Mouse (Mus musculus): Measurements from ENCODE around the gene Olfr543.

GRCm38 (mm10) chr7:102488161-102488560 lies 6.7 kb upstream of the Olfr543 start, which contains the start of gene Olfr544:
- TF ChIP-seq POLR2A (IDR thresholded peaks at IDR 0.05; ENCODE audit: control insufficient read depth, extremely low read depth, insufficient read depth, low read length, poor library complexity) (no peak), CTCF (IDR thresholded peaks at IDR 0.05; ENCODE audit: borderline replicate concordance, control insufficient read depth, extremely low read depth, insufficient read depth, low read length, poor library complexity) (no peak)
